Mouse (Mus musculus) heart, adult 11 months (tissue): ENCODE results near the gene Rbm8a.

Source experiments
- DNase-seq: peaks from one replicate; pipeline ENCODE4 v3.0.0; 2022

The Rbm8a gene

DNA sequence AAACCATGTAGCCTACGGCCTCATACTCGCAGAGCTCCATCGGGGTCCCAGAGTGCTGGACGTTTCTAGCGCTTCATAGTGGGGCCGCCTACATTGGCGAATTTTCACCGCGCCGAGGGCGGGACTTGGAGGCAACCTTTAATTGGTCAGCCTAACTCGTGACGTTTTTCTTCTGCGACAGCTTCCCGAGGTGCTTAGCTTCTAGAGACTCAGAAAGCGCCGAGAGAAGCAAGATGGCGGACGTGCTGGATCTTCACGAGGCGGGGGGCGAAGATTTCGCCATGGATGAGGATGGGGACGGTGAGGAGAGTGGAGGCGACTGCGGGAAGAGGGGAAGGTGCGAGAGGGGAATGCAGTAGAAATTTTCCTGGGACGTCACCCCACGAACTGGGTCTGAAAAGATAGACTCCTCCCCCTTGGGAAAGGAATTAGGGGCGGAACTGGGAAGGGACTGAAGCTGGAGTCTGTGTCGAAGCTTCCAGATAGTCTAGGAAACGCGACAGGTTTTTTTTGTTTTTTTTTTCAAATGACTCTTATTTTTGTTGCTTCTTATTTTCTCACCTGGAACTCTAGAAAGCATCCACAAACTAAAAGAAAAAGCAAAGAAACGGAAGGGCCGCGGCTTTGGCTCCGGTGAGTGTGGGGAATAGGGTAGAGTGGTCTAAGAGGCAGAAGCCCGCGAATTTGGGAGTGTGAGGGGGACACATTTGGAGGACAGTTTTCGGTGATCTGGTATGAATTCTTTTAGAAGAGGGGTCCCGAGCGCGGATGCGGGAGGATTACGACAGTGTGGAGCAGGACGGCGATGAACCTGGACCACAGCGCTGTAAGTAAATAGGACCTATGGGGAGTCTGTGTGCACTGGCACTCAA is at the start of gene Rbm8a:
TSS of gene Rbm8a (plus strand) at position 205 of the 872 bp plus-strand sequence.
- peak; percentile 100 for DNase-seq

DNA sequence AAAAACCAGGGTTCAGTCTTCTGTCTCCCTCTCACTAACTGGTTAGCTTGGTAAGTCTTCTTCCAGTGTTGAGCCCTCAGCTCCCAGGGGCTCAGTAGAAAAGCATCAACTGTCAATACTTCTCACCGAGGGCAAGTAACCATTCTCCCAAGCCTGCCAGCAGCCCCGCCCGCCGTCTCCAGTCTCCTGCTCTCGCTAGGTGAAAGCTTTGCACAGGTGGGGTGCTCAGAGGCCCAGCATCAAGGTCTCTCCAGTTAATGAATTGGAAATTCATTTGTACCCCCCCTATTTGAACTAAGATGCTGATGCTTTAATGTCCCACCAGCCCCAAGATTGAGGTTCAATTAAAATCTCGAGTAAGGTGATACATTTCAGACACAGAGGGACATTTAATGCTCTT is 48.6 kb upstream of the Rbm8a start:
- DNase-seq, result peak; percentile 93

DNA sequence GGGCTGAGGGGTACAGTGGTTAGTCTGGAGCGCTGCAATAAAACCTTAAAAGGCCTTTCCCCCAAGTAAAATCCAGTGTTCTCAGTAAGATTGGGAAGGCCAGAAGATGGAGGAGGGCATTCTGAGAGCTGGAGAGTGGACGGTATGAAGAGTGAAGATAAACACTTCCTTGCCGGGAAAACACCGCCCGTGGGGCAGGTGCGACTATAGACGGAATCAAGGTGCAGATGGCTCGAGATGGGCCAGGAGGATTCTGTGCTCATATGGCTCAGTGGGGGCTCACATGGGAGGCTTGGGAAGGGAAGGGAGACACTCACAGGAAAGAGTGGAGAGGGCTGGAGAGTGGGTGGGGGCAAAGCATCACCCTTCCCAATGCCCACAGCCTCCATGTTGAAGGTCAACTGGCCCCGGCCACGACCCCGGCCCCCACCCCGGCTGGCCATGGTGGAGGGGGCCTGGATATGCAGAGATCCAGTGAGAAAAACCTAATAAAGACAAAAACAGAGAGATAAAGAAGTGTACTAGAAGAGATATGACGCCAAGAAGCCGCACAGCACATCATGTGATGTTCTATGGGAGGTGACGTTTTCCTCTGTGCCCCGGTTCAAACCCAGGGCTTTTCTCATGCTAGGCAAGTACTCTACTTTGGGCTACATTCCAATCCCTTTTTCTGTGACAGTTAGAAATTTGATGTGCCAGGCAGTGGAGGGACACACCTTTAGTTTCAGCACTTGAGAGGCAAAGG is 47.8 kb upstream of the Rbm8a start:
- DNase-seq, result peak; percentile 91

DNA sequence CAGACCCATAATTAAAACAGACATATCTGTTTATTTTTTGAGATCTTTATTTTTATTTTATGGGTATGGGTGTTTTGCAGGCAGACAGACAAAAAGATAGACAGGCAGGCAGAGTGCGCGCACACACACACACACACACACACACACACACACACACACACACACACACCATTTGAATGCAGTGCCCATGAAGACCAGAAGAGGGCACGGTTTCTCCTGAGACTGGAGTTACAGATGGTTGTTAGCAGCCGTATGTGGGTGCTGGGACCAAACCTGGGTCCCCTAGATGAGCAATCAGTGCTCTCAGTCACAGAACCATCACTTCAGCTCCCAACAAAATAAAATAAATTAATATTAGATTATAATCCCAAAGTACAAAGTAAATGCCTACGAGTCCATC is 46.3 kb upstream of the Rbm8a start:
- no peak for DNase-seq

DNA sequence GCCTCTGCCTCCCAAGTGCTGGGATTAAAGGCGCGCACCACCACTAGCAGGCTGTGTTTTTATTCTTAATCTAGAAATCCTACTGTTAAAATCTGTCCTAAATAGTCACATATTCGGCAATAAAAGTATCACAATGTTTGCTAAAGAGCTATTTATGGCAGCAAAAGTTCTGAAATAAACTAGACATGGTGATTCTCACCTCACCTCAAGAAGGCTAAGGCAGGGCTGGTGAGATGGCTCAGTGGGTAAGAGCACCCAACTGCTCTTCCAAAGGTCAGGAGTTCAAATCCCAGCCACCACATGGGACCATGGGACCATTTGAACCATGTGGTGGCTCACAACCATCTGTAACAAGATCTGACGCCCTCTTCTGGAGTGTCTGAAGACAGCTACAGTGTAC is 39.1 kb upstream of the Rbm8a start:
- DNase-seq, result no peak

DNA sequence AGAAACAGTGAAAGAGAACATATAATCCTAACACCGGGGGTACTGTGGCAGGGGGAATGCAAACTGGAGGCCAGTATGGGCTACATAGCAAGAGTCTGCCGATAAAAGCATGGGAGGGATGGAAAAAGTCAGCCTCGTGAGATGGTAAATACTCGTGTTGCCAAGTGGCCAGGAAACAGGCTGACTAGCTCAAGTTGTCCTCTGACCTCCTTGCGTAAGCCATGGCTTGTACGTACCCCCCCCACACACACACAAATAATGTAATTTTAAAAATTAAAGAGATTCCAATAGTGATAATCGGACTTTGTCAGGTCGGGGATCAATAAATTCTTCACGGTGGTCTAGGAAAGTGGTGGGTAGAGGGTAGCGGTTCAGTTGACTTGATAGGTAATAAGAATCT is 36.4 kb upstream of the Rbm8a start:
- DNase-seq, result peak; percentile 97

DNA sequence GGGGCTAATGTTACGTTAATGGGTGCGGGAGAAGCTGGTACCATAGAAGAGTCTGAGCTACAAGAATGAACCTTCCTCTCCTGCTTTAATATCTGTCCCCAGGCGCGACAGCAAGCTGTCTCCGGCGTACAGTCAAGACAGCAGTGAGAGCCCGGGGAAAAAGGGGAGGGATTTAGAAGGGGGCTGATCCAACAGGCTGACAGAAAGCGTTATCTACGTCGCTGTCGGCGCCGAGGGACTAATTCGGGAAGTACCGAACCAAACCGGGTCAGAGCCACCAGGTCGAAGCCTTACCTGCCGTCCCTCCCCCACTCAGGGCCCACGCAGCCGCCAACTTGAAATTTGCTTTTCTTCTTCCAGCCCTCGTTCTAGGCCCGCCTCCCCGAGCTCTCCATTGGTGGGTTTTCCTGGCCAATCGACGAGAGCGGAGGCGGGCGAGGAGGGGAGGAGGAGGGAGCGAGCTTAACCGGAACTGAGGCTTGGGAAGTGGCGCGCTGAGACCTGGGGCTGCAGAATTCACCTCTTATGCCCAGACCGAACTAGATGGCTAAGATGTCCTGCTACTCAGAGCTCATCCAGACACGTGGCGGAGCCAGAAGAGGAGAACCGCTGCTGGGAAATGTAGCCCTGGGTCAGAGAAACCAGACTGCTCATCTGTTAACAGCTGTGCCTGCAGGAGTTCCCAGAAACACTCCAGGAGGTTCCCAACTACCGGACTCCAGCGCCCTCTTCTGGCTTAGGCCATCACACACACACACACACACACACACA is 35.8 kb upstream of the Rbm8a start, which contains the start of gene Polr3gl:
TSS of gene Polr3gl (minus strand) at position 392 of the 771 bp plus-strand sequence.
- peak; percentile 100 for DNase-seq

DNA sequence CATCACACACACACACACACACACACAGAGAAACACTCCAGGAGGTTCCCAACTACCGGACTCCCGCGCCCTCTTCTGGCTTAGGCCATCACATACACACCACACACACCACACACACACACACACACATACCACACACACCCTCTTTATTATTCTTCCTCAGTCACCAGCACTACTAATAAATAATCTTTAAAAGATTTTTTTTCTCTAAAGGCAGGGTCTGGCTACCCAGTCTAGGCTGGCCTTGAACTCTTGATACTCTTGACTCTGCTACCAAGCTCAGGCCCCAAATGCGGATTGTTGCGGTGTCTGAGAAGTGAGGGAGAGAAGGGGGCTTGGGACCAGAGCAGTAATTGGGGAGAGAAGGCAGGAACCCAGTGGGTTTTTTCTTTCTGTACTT is 34.9 kb upstream of the Rbm8a start:
- DNase-seq, result peak; percentile 88

DNA sequence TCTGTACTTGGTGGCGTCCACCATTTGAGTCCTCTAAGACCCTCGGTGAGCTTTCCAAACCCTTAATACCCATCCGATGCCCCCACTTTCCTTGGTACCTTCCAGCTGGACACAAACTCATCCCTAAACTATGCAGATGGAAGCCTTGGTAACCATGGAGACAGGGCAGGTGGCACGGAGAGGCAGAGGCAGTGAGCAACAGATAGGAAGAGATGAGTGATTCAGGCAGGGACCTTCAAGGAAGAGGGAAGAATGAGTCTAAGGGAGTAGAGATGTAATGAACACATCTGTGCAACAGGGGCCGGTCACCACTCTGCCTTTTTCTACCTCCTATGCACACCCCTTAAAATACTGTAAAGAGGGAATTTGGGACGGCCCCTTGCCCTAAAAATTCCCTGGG is 34.1 kb upstream of the Rbm8a start:
- peak; percentile 85 for DNase-seq

DNA sequence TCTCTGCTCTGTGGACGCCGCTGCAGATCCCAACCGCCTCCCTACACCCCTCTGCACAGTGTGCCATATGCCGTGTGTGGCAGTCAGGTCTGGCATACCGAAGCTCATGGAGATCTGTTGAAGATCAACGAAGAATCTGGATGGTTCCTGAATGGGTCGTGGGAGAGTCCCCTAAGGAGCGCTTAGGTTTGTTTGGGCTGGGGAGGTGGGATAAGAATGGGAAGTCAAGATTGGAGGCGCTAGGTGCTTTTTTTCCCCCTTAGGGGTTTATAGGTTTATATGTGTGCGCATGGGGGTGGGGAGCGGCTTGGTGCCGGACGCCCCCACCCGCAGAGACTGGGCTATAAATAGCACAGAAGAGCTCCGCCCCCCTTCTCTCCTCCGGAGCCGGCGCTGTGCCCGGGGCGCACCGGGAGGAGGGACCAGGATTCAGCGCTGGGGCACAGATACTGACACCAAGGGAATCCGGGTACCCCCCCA is 33.5 kb upstream of the Rbm8a start, which contains the start of gene Ankrd34a:
TSS of gene Ankrd34a (plus strand) at position 409 of the 480 bp plus-strand sequence.
- peak; percentile 97 for DNase-seq

DNA sequence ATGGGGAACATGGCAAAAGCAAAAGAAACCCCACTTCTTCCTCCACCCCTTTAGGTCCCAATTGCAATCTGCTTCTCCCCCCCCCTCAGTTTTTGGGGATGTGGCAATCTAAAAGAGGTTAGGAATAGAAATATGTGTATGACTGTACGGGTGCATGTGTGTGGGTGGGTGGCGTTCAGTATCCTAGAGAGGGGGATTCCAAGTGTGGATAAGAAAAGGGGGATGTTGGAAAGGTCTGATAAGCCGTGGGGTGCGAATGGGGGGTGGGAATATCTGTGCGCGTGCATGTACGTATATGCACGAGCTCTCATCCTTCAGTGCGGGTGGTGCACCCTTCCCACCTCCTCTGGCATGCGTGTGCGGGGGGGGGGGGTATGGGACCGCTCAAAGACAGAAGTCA is 32.9 kb upstream of the Rbm8a start:
- no peak for DNase-seq

DNA sequence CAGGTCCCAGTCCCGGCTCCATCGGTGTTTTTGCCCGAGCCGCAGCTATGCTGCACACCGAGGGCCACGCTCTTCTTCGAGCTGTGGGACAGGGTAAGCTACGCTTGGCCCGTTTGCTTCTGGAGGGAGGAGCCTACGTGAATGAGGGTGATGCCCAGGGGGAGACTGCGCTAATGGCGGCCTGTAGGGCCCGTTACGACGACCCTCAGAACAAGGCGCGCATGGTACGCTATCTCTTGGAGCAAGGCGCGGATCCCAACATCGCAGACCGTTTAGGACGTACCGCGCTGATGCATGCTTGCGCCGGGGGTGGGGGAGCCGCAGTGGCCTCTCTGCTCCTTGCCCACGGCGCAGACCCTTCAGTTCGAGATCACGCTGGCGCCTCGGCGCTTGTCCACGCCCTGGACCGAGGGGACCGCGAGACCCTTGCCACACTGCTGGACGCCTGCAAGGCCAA is 32.3 kb upstream of the Rbm8a start:
- peak; percentile 96 for DNase-seq

DNA sequence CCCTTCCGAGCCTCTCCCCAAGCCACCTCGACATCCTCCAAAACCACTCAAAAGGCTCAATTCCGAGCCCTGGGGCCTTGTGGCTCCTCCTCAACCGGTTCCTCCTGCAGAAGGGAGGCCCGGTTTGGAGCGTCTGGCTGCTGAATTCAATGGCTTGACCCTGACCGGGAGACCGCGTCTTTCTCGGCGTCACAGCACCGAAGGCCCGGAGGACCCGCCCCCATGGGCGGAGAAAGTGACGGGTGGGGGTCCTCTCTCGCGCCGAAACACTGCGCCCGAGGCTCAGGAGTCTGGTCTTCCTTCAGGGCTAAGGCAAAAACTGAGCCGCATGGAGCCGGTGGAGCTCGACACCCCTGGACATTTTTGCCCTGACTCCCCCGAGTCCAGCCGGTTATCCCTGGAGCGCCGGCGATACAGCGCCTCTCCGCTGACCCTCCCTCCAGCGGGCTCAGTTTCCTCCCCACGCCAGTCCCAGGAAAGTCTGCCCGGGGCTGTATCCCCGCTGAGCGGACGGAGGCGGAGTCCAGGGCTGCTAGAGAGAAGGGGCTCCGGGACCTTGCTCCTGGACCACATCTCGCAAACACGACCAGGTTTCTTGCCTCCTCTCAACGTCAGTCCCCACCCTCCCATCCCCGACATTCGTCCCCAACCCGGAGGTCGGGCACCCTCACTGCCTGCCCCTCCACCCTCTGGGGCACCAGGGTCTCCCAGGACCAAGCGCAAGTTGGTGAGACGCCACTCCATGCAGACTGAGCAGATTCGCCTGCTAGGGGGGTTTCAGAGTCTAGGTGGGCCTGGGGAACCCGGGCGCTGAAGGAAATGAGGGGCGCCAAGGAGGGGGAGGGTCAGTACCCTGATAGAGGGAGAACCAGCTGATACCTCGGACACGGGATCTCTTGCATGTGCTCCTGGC is 31.3 kb upstream of the Rbm8a start:
- peak; percentile 99 for DNase-seq

DNA sequence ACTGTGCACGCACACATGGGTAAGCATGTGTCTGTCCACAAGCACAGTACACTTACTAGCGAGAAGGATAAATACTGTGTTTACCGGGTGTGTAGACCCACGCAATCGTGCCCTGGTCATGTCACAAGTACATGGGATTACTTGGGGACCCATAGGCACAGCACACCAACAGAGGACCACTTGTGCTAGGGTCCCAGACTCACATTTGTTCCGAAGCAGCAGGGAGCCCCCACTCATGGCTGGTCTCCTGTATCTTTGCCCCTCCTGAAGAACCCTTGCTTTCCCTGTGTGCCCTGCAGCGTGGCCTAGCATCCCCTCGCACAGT is 30.7 kb upstream of the Rbm8a start:
- peak; percentile 92 for DNase-seq

DNA sequence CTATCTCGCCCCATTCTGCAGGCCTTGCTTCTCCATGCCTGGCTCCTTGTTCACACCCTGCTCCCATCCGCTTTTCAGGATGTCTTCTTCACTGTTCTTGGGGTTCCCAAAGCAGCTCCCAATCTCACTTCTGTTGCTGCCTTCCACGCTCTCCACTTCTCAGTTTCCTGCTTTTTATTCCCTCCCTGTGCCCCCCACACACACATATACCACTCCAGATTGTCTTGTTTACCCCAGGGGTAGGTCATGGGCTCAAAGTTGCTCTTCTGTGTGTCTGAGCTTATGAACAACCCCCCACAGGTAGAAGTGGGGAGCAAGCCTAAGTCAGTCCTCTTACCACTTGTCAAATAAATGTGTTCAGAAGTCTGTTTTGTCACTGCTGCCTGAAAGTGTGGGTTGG is 30.3 kb upstream of the Rbm8a start:
- peak; percentile 91 for DNase-seq

DNA sequence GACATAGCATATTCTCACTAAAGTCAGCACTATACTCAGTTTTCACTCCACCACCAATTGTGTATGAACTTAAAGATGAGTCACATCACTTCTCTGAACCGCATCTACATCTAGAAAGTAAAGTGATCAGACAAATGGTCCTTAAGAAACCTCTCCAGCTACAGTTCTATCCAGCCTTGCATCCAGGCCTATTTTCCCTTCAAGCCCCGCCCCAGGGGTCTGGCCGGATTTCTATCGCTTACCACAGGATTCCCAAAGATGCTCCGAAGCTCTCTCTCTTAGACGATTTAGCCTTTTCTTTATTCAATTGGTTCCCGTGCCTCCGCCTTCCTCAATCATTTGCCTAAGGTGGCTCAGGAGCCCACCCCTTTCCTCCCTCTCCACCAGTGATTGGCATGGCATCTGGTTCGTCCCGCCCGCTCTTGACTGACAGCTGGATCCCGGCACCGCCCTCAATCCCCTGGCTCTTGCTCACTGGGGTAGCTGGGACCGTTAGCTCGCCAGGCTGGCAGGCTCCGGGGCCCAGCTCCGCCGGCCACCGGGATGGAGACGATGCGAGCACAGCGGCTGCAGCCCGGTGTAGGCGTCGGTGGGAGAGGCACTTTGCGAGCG is 29.0 kb upstream of the Rbm8a start, which contains the start of gene Lix1l:
TSS of gene Lix1l (plus strand) at position 511 of the 612 bp plus-strand sequence.
- peak; percentile 100 for DNase-seq

DNA sequence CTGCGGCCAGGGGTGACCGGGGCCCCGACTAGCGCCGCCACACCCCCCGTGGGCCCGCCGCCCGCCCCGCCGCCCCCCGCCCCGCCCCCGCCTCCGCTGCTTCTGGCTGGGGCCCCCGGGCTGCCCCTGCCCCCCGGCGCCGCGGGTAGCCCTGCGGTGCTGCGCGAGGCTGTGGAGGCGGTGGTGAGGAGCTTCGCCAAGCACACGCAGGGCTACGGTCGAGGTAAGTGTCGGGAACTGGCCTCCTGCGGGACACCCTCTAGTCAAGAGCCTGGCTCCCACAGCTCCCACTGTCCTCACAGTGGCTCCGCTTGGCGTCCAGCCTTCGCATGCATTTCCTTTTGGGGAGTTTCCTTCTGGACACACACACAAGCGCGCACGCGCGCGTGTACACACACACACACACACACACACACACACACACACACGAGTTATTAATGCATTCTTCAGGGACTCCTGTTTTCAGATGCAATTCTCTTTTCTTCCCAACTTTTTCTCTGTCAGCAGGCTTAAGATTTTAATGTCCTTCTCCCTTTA is 28.4 kb upstream of the Rbm8a start:
- peak; percentile 99 for DNase-seq

DNA sequence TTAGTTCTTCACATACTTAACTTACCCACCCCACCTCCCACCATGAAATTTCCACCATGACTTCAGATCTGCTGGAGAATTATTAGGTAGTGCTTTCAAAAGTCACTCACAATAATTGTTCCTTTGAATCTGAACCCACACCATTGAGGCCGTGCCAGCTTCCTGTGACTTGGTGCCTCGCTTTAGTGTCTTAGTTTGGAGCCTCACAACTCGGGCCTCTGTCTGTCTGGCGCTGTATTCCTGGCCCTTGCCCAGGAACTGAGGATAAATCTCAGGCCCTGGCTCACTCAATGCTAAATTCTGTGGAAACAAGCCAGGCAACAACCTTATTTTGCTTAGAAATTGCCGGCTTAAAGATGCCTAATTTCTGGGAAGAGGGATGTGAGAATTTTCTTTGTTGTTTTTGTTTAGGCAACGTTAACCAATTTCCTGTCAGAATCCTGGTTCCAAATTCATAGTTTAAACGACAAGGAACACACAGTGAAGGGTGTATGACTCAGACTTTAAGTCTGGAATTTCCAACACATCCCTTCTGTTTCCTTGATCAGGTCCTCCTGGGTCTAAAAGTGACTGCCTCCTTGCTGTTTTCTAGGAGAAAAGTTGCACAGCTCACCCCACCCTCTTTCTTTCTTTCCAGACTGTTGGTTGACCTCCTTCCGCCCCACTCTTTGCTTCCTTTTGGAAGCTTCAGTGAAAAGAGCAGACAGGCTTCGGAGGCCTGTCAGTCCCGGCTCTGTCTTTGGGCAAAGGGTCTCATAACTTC is 27.6 kb upstream of the Rbm8a start:
- DNase-seq, result peak; percentile 93

DNA sequence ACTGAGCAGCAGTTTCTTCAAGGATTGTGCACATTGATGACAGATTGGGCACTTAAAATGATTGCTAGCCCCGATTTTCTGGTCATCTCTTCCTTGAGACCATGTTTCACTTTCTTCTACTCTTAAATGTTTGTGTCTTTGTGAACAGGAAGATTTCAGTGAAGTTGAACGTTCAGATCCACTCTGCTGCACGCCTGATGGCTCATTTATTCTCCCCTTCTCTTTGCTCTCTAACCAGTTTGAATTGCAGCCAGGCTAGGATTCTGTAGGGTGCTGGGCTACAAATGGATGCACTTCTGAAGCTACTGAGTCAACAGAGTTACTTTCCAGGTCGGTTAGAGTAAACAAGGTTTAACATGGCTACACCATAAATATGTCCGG is 27.0 kb upstream of the Rbm8a start:
- DNase-seq, result no peak

DNA sequence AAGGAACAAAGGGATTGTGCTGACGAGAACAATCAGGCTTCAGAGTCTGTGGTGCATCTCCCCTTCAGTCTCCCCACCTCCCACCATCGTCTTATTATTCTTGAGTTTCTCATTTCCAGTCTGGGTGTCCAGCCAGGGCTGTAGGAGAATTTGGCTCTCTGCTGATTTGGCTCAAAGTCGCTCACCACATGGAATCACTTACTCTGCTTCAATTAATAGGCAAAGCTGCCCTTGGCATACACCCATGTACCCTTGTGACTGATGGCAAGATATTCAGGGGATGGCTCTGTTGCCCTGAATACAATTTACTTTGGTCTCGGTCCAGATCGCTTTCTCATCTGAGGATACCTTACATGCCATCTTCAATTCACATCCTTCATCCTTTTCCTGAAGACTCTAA is 26.4 kb upstream of the Rbm8a start:
- peak; percentile 92 for DNase-seq
